Mouse (Mus musculus): ENCODE results near the gene Nefh.

DNA sequence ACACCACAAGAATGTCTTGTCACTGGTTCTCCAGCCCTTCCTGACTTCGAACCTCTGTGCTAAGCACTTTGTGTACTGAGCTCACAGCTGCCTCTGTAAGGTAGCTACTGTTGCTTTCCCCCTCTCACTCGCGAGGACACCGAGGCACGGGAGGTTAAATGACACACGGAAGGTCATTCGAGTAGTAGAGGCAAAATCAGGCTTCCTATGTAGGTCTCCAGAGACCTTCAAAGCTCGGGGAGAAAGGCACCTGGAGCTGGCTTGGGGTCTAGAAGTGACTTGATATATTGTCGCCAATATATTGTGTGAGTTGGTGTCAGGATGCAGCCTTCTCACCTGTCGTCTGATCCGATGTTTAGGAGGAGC lies 39.6 kb upstream of the Nefh start:
- TF ChIP-seq POLR2A (IDR thresholded peaks at IDR 0.05; ENCODE audit: low read depth, low read length): no peak
- no peak for TF ChIP-seq CTCF (IDR thresholded peaks at IDR 0.05; ENCODE audit: borderline replicate concordance, insufficient read depth, low read length)
